Mouse (Mus musculus): Measurements from ENCODE around the gene Smtnl2. TPM values are rescaled to one million over a fixed set of nuclear protein-coding genes. Genes with fewer than 3 reads are reported as not detected.
"Not testable (repeated sequence)": the region's sequence is repeated elsewhere in the genome, so short reads cannot be mapped to it uniquely, and the experiment has no call there.

Smtnl2 gene
- polyA plus RNA-seq, 1 experiment from 2014 or later, result 4.7 TPM

DNA sequence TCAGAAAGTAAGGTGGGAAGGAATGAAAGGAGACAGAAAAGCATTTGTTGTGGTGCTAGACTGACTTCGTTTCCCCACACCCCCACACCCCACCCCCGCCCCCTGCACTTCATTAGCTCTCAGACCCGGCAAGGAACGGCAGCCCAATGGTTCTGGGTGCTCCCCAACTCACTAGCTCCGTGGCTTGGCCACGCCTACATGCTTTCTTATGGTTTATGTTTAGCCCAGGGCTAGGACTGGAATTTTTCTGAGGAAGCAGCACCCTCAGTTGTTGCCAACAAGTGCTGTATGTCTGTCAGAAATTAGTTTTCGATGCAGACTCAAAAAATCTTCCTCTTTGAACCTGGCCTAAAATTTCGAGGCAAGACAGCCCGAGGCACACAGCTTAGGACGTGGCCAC is 63.0 kb downstream of the Smtnl2 start:
- H3K4me1 ChIP-seq (replicated peaks; ENCODE audit: control insufficient read depth, insufficient read depth, low read length), result no peaks in the 10 kb centered on the region
- no peaks in the 10 kb centered on the region for H3K9me3 ChIP-seq (ENCODE audit: control insufficient read depth, low read length)
- H3K27ac ChIP-seq (ENCODE audit: low read depth, low read length), result no peak overlapping the region
- no peak overlapping the region for H3K4me2 ChIP-seq (replicated peaks; ENCODE audit: low read depth, low read length)
- DNase-seq (ENCODE audit: low spot score), result no peak
- no peak overlapping the region for H3K9ac ChIP-seq (ENCODE audit: low read depth, low read length)
- 63% methylated on average over 10 of the region's 10 CpGs for WGBS
- no peak overlapping the region for H3K4me3 ChIP-seq (ENCODE audit: low read depth, low read length)
- no peaks in the 10 kb centered on the region for H3K27me3 ChIP-seq (ENCODE audit: control insufficient read depth, insufficient read depth, low read length)
- ATAC-seq (ENCODE audit: low FRiP score), result no peak
- H3K36me3 ChIP-seq (ENCODE audit: control insufficient read depth, insufficient read depth, low read length), result no peaks in the 10 kb centered on the region

DNA sequence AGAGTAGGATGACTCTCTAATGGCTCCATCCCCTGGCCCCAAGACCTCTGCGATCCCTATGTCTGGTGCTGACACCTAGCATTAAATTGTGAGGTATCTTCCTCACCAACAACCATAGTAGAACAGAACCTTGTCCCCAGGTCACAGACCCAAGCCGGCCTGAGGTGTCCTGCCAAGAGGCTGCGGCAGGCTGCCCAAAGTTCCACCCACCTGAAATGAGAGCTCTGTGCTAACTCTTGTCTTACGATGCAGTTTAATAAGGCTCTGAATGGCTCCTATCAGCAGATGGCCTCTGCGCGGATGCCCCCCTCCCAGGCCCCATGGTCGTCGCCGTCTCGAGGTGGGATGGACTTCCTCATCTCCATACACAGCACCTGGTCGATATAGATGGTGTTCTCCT is 67.0 kb downstream of the Smtnl2 start:
- 88% methylated on average over 11 of the region's 11 CpGs for WGBS
- ATAC-seq (ENCODE audit: low FRiP score) (no peak), DNase-seq (ENCODE audit: low spot score) (no peak)

DNA sequence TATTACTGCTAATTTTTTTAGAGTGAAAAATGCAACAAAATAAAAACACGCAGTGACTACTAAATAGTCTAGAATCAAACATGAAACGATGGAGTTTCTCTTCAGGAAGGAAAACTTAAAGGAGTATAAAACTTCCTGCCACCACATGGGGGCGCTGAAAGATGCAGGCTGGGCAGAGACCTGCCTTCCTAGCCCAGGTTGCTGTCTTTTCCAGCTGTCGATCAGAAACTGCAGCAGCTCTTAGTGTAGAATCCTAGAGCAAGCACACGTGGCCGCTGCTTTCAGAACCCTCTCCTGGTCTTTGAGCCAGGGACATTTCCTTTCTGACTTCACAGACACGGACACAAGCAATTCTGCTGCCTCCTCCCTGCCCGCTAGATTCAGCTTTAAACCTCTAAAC is 67.6 kb downstream of the Smtnl2 start:
- 29% methylated on average over 8 of the region's 8 CpGs for WGBS
- H3K4me1 ChIP-seq (replicated peaks; ENCODE audit: control insufficient read depth, insufficient read depth, low read length), result no peaks in the 10 kb centered on the region
- H3K4me2 ChIP-seq (replicated peaks; ENCODE audit: low read depth, low read length), result no peak overlapping the region
- H3K36me3 ChIP-seq (ENCODE audit: control insufficient read depth, insufficient read depth, low read length), result no peaks in the 10 kb centered on the region
- no peak overlapping the region for H3K4me3 ChIP-seq (ENCODE audit: low read depth, low read length)
- no peak overlapping the region for H3K9ac ChIP-seq (ENCODE audit: low read depth, low read length)
- no peak overlapping the region for H3K27ac ChIP-seq (ENCODE audit: low read depth, low read length)
- DNase-seq (ENCODE audit: low spot score) (peak; percentile 74), ATAC-seq (ENCODE audit: low FRiP score) (no peak)
- H3K9me3 ChIP-seq (ENCODE audit: control insufficient read depth, low read length), result no peaks in the 10 kb centered on the region
- H3K27me3 ChIP-seq (ENCODE audit: control insufficient read depth, insufficient read depth, low read length), result no peaks in the 10 kb centered on the region

More for the DNA sequence above, 67.0 kb downstream of the Smtnl2 start:
- Histone ChIP-seq H3K9ac (ENCODE audit: low read depth, low read length) (no peak overlapping the region), H3K27me3 (ENCODE audit: control insufficient read depth, insufficient read depth, low read length) (no peaks in the 10 kb centered on the region), H3K9me3 (ENCODE audit: control insufficient read depth, low read length) (no peaks in the 10 kb centered on the region), H3K4me3 (ENCODE audit: low read depth, low read length) (no peak overlapping the region), H3K4me1 (replicated peaks; ENCODE audit: control insufficient read depth, insufficient read depth, low read length) (no peaks in the 10 kb centered on the region), H3K27ac (ENCODE audit: low read depth, low read length) (no peak overlapping the region), H3K36me3 (ENCODE audit: control insufficient read depth, insufficient read depth, low read length) (no peaks in the 10 kb centered on the region), H3K4me2 (replicated peaks; ENCODE audit: low read depth, low read length) (no peak overlapping the region)

DNA sequence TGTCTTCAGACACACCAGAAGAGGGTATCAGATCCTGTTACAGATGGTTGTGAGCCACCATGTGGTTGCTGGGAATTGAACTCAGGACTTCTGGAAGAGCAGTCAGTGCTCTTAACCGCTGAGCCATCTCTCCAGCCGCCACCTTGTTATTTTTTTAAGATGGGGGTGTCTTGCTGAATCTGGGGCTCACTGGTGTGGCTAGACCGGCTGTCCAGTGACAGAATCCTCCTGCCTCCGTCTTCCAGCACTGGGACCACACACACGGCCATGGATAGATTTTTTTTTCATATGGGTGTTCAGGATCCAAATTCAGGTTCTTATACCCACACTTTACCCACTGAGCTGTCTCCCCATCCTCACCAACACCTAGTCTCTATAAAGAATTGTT is 68.3 kb downstream of the Smtnl2 start:
- H3K4me3 ChIP-seq (ENCODE audit: low read depth, low read length); H3K27me3 ChIP-seq (ENCODE audit: control insufficient read depth, insufficient read depth, low read length); H3K27ac ChIP-seq (ENCODE audit: low read depth, low read length); H3K4me1 ChIP-seq (replicated peaks; ENCODE audit: control insufficient read depth, insufficient read depth, low read length); H3K4me2 ChIP-seq (replicated peaks; ENCODE audit: low read depth, low read length); H3K9me3 ChIP-seq (ENCODE audit: control insufficient read depth, low read length); ATAC-seq (ENCODE audit: low FRiP score); H3K9ac ChIP-seq (ENCODE audit: low read depth, low read length); DNase-seq (ENCODE audit: low spot score); H3K36me3 ChIP-seq (ENCODE audit: control insufficient read depth, insufficient read depth, low read length): not testable (repeated sequence)
- 90% methylated on average over 5 of the region's 5 CpGs for WGBS

DNA sequence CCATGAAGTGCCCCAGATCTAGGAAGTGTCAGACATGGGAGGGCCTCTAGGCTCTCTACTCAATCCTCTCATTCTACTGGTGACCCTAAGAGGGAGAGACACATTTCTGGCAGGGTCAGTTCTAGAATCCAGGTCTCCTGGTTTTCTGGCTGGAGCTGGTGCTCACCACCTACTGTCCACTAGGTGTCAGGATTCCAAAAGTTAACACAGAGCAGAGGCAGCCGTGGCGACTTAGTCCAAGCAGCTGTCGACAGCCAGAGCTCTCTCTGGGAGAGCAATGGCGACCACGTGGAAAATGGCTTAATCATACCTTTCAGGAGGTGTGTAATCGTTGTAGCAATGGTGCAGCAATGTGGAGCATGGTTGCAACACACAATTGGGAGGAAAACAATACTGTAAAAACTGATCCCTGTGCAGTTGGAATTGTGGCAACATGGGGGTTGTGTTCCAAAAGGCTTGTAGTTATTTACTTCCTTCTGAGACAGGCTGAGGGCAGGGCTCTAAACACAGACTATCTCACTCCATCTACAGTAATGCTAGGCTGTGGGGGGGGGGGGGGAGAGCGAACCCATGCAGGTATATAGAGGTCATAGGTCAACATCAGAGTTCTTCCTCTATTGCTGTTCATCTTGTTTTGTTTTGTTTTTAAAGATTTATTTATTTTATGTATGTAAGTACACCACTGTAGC is 68.8 kb downstream of the Smtnl2 start:
- Histone ChIP-seq H3K9ac (ENCODE audit: low read depth, low read length) (no peak overlapping the region), H3K4me1 (replicated peaks; ENCODE audit: control insufficient read depth, insufficient read depth, low read length) (peaks cover 3% of the 10 kb centered on the region; the same call in 1 of the 2 replicates), H3K9me3 (ENCODE audit: control insufficient read depth, low read length) (no peaks in the 10 kb centered on the region), H3K4me3 (ENCODE audit: low read depth, low read length) (no peak overlapping the region), H3K4me2 (replicated peaks; ENCODE audit: low read depth, low read length) (no peak overlapping the region), H3K27ac (ENCODE audit: low read depth, low read length) (no peak overlapping the region), H3K36me3 (ENCODE audit: control insufficient read depth, insufficient read depth, low read length) (no peaks in the 10 kb centered on the region), H3K27me3 (ENCODE audit: control insufficient read depth, insufficient read depth, low read length) (no peaks in the 10 kb centered on the region)
- peak; percentile 77; the same call in 1 of the 2 replicates for ATAC-seq (ENCODE audit: low FRiP score)
- peak; percentile 79 for DNase-seq (ENCODE audit: low spot score)
- WGBS, result 10% methylated on average over 7 of the region's 7 CpGs

DNA sequence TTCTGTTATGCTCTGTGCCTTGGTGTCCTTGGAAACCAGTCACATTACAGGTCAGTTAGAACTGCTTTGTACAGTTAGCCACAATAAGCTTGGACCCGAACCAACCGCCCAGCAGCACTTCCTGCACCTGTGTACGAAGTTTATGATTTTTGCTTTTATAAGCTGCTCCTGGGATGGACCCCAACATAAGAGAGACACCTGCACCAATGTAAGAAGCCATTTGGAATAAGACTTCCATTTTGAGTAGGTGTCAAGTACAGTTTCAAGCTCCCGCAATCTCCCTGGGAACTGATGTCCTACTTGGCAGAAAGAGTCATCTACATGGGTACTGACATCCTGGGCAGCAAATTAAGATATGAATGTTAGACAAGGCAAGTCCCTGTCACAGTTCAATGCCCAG is 71.8 kb downstream of the Smtnl2 start:
- no peak overlapping the region for H3K27ac ChIP-seq (ENCODE audit: low read depth, low read length)
- no peak overlapping the region for H3K4me2 ChIP-seq (replicated peaks; ENCODE audit: low read depth, low read length)
- H3K9ac ChIP-seq (ENCODE audit: low read depth, low read length), result no peak overlapping the region
- WGBS, result 88% methylated on average over 4 of the region's 4 CpGs
- no peaks in the 10 kb centered on the region for H3K9me3 ChIP-seq (ENCODE audit: control insufficient read depth, low read length)
- no peak overlapping the region for H3K4me3 ChIP-seq (ENCODE audit: low read depth, low read length)
- H3K4me1 ChIP-seq (replicated peaks; ENCODE audit: control insufficient read depth, insufficient read depth, low read length), result peaks cover 3% of the 10 kb centered on the region; the same call in 1 of the 2 replicates
- ATAC-seq (ENCODE audit: low FRiP score) (no peak), DNase-seq (ENCODE audit: low spot score) (no peak)
- no peaks in the 10 kb centered on the region for H3K27me3 ChIP-seq (ENCODE audit: control insufficient read depth, insufficient read depth, low read length)
- H3K36me3 ChIP-seq (ENCODE audit: control insufficient read depth, insufficient read depth, low read length), result no peaks in the 10 kb centered on the region

Other genes starting within 250 kb of the Smtnl2 start
- gene Gm43951, start 204.9 kb downstream of the Smtnl2 start, polyA plus RNA-seq (2014; fragmentation: Nextera tagmentation; extraction: Ambion mirVana), result 0.11 TPM in 1 of 2 replicates, not detected in the other
- 15.6 and 17.8 TPM in 2 replicates for gene 4933427D14Rik, start 204.3 kb downstream of the Smtnl2 start, polyA plus RNA-seq (2014; fragmentation: Nextera tagmentation; extraction: Ambion mirVana)
- gene Txndc17, start 204.2 kb downstream of the Smtnl2 start, polyA plus RNA-seq (2014; fragmentation: Nextera tagmentation; extraction: Ambion mirVana), result 169 and 181 TPM in 2 replicates
- gene Med31, start 196.1 kb downstream of the Smtnl2 start, polyA plus RNA-seq (2014; fragmentation: Nextera tagmentation; extraction: Ambion mirVana), result 58.8 and 61.7 TPM in 2 replicates
- gene Slc13a5, start 144.5 kb downstream of the Smtnl2 start, polyA plus RNA-seq (2014; fragmentation: Nextera tagmentation; extraction: Ambion mirVana), result 0.29 and 0.32 TPM in 2 replicates
- gene Xaf1, start 110.1 kb downstream of the Smtnl2 start, polyA plus RNA-seq (2014; fragmentation: Nextera tagmentation; extraction: Ambion mirVana), result 0.98 and 1.3 TPM in 2 replicates
- gene Fbxo39, start 97.3 kb downstream of the Smtnl2 start, polyA plus RNA-seq (2014; fragmentation: Nextera tagmentation; extraction: Ambion mirVana), result not detected in 2 replicates
- 8.7 and 8.9 TPM in 2 replicates for gene Tekt1, start 49.3 kb downstream of the Smtnl2 start, polyA plus RNA-seq (2014; fragmentation: Nextera tagmentation; extraction: Ambion mirVana)
- not detected in 2 replicates for gene Ggt6, start 23.8 kb upstream of the Smtnl2 start, polyA plus RNA-seq (2014; fragmentation: Nextera tagmentation; extraction: Ambion mirVana)
- 112 and 145 TPM in 2 replicates for gene Mybbp1a, start 29.6 kb upstream of the Smtnl2 start, polyA plus RNA-seq (2014; fragmentation: Nextera tagmentation; extraction: Ambion mirVana)
- 5.3 and 6.2 TPM in 2 replicates for gene Spns2, start 78.2 kb upstream of the Smtnl2 start, polyA plus RNA-seq (2014; fragmentation: Nextera tagmentation; extraction: Ambion mirVana)
- not detected in 2 replicates for gene Spns3, start 138.8 kb upstream of the Smtnl2 start, polyA plus RNA-seq (2014; fragmentation: Nextera tagmentation; extraction: Ambion mirVana)
- 127 and 131 TPM in 2 replicates for gene Ube2g1, start 195.6 kb upstream of the Smtnl2 start, polyA plus RNA-seq (2014; fragmentation: Nextera tagmentation; extraction: Ambion mirVana)